Mouse (Mus musculus) embryonic stem cell, embryonic (primary cell): Measurements from ENCODE around the gene Tmem259.

Source experiments
- CTCF ChIA-PET, 4 experiments: fragments of 300-600 bp in 2 of 4; fragments of 350-600 bp in 2 of 4; sonication (Branson Sonifier 250); formaldehyde crosslinking; loops; one replicate each; lab custom pipeline; 2022; ENCODE audit warnings: inconsistent platforms in 2 of 4; lab: Charles Lee
- POLR2A ChIA-PET, 4 experiments: fragments of 300-600 bp in 2 of 4; fragments of 350-600 bp in 2 of 4; sonication (Branson Sonifier 250); formaldehyde crosslinking; loops; one replicate each; lab custom pipeline; 2022; ENCODE audit warnings: antibody characterized with exemption in 4 of 4, inconsistent platforms in 1 of 4; lab: Charles Lee

Gene Tmem259

GRCm38 (mm10) chr10:79924998-79925784, 58.9 kb downstream of the Tmem259 start:
- CTCF ChIA-PET = interaction anchor here (0.6 to 4.4 kb wide), 37 partner anchors 8 to 336 kb away, joined by 3 to 25 read pairs (median 4); partner anchors contain the start of genes Med16 (in 2 of the 4), Wdr18 (in 2 of the 4), Bsg (in 1 of the 4) and Cirbp (in 1 of the 4)
- POLR2A ChIA-PET = interaction anchor here in 3 of 4 experiments (0.6 to 3.3 kb wide), 24 partner anchors 13 to 449 kb away, joined by 3 to 20 read pairs (median 4); partner anchors contain the start of genes Med16 (in 3 of the 3), Wdr18 (in 2 of the 3) and Ptbp1 (in 1 of the 3)
